Mouse (Mus musculus): Measurements from ENCODE around the gene Timmdc1.
"Not testable (repeated sequence)": the region's sequence is repeated elsewhere in the genome, so short reads cannot be mapped to it uniquely, and the experiment has no call there.

Gene Timmdc1

GRCm38 (mm10) chr16:38493890-38494289, 28.6 kb downstream of the Timmdc1 start:
- DNase-seq, result peak; percentile 13

- no peak for DNase-seq
These were observed 29.9 kb downstream of the Timmdc1 start for GRCm38 (mm10) chr16:38492551-38492950.

- DNase-seq, result peak; percentile 7
These were observed 38.7 kb downstream of the Timmdc1 start for GRCm38 (mm10) chr16:38483582-38484309.

- DNase-seq, result peak; percentile 40
These were observed 39.5 kb downstream of the Timmdc1 start for GRCm38 (mm10) chr16:38482780-38483562.

GRCm38 (mm10) chr16:38481327-38481726, 41.1 kb downstream of the Timmdc1 start:
- no peak for DNase-seq

GRCm38 (mm10) chr16:38478296-38478695, 44.2 kb downstream of the Timmdc1 start:
- DNase-seq, result no peak

- not testable (repeated sequence) for DNase-seq
These were observed 45.2 kb downstream of the Timmdc1 start for GRCm38 (mm10) chr16:38477241-38477608.

GRCm38 (mm10) chr16:38476312-38477240, 45.9 kb downstream of the Timmdc1 start:
- DNase-seq, result peak; percentile 27

- DNase-seq, result no peak
These were observed 46.7 kb downstream of the Timmdc1 start for GRCm38 (mm10) chr16:38475681-38476311.

GRCm38 (mm10) chr16:38474677-38475286, 47.7 kb downstream of the Timmdc1 start:
- DNase-seq, result no peak

- no peak for DNase-seq
These were observed 48.8 kb downstream of the Timmdc1 start for GRCm38 (mm10) chr16:38473661-38474060.

- no peak for DNase-seq
These were observed 50.0 kb downstream of the Timmdc1 start for GRCm38 (mm10) chr16:38472507-38472873.

GRCm38 (mm10) chr16:38471697-38472506, 50.6 kb downstream of the Timmdc1 start:
- DNase-seq, result no peak

GRCm38 (mm10) chr16:38469437-38469836, 53.0 kb downstream of the Timmdc1 start:
- DNase-seq, result no peak

GRCm38 (mm10) chr16:38468706-38469018, 53.8 kb downstream of the Timmdc1 start:
- DNase-seq, result peak; percentile 30

GRCm38 (mm10) chr16:38467917-38468705, 54.4 kb downstream of the Timmdc1 start:
- peak; percentile 28 for DNase-seq

GRCm38 (mm10) chr16:38467091-38467916, 55.2 kb downstream of the Timmdc1 start:
- no peak for DNase-seq

- no peak for DNase-seq
These were observed 56.4 kb downstream of the Timmdc1 start for GRCm38 (mm10) chr16:38466089-38466488.

- DNase-seq, result no peak
These were observed 59.2 kb downstream of the Timmdc1 start for GRCm38 (mm10) chr16:38463305-38463704.

- DNase-seq, result no peak
These were observed 60.3 kb downstream of the Timmdc1 start for GRCm38 (mm10) chr16:38462161-38462560.
